Mouse (Mus musculus): ENCODE data around the gene Wasf2.
"Not testable (repeated sequence)": the region's sequence is repeated elsewhere in the genome, so short reads cannot be mapped to it uniquely, and the experiment has no call there.

Wasf2 gene

GRCm38 (mm10) chr4:133129931-133130889 is at the start of gene Wasf2:
TSS of gene Wasf2 (plus strand) at chr4:133130505.
- peak; percentile 97 for DNase-seq (ENCODE audit: low read depth, low spot score)

GRCm38 (mm10) chr4:133080862-133081261 is 49.4 kb upstream of the Wasf2 start:
- DNase-seq (ENCODE audit: low read depth, low spot score) = no peak

- DNase-seq (ENCODE audit: low read depth, low spot score) = no peak
Measured at GRCm38 (mm10) chr4:133082216-133082773, 48.0 kb upstream of the Wasf2 start.

GRCm38 (mm10) chr4:133083991-133084861 is 46.1 kb upstream of the Wasf2 start:
- DNase-seq (ENCODE audit: low read depth, low spot score) = no peak

- no peak for DNase-seq (ENCODE audit: low read depth, low spot score)
Measured at GRCm38 (mm10) chr4:133085011-133085782, 45.1 kb upstream of the Wasf2 start.

GRCm38 (mm10) chr4:133085783-133086342 is 44.4 kb upstream of the Wasf2 start:
- DNase-seq (ENCODE audit: low read depth, low spot score) = no peak

- DNase-seq (ENCODE audit: low read depth, low spot score) = no peak
Measured at GRCm38 (mm10) chr4:133087177-133087714, 43.1 kb upstream of the Wasf2 start.

- no peak for DNase-seq (ENCODE audit: low read depth, low spot score)
Measured at GRCm38 (mm10) chr4:133087835-133088234, 42.5 kb upstream of the Wasf2 start.

GRCm38 (mm10) chr4:133089319-133089718 is 41.0 kb upstream of the Wasf2 start:
- peak; percentile 46 for DNase-seq (ENCODE audit: low read depth, low spot score)

- no peak for DNase-seq (ENCODE audit: low read depth, low spot score)
Measured at GRCm38 (mm10) chr4:133089802-133090201, 40.5 kb upstream of the Wasf2 start.

- DNase-seq (ENCODE audit: low read depth, low spot score) = no peak
Measured at GRCm38 (mm10) chr4:133090276-133090719, 40.0 kb upstream of the Wasf2 start.

- peak; percentile 45 for DNase-seq (ENCODE audit: low read depth, low spot score)
Measured at GRCm38 (mm10) chr4:133090720-133091458, 39.4 kb upstream of the Wasf2 start.

- no peak for DNase-seq (ENCODE audit: low read depth, low spot score)
Measured at GRCm38 (mm10) chr4:133091459-133091785, 38.9 kb upstream of the Wasf2 start.

GRCm38 (mm10) chr4:133092453-133092901 is 37.8 kb upstream of the Wasf2 start:
- no peak for DNase-seq (ENCODE audit: low read depth, low spot score)

GRCm38 (mm10) chr4:133093056-133093455 is 37.2 kb upstream of the Wasf2 start:
- no peak for DNase-seq (ENCODE audit: low read depth, low spot score)

GRCm38 (mm10) chr4:133093481-133094033 is 36.7 kb upstream of the Wasf2 start:
- no peak for DNase-seq (ENCODE audit: low read depth, low spot score)

GRCm38 (mm10) chr4:133094255-133094654 is 36.0 kb upstream of the Wasf2 start:
- DNase-seq (ENCODE audit: low read depth, low spot score) = no peak

GRCm38 (mm10) chr4:133094936-133095733 is 35.2 kb upstream of the Wasf2 start:
- DNase-seq (ENCODE audit: low read depth, low spot score) = no peak

GRCm38 (mm10) chr4:133095734-133096065 is 34.6 kb upstream of the Wasf2 start:
- not testable (repeated sequence) for DNase-seq (ENCODE audit: low read depth, low spot score)
